Mouse (Mus musculus) MEL (cell line): ENCODE results near the gene Rbfox2. TPM values are rescaled to one million over a fixed set of nuclear protein-coding genes. Genes with fewer than 3 reads are reported as not detected.

Experiments used
- DNase-seq: peaks from one replicate; pipeline ENCODE4 v3.0.0; 2011; ENCODE audit warnings: low read depth, low spot score
- H3K27ac ChIP-seq: 2 replicates; pipeline ENCODE4 v1.5.1; 2012; ENCODE audit warnings: low read depth, mild to moderate bottlenecking, control low read depth, low read length, moderate library complexity; ENCODE audit not compliant: control insufficient read depth
- H3K27me3 ChIP-seq, 2 experiments: fragments of 150-350 bp in 1 of 2; sonication (generic) in 1 of 2; 2 replicates each; pipeline ENCODE4 v1.6.1; 2012; ENCODE audit warnings: low read length in 2 of 2, mild to moderate bottlenecking in 2 of 2, improper control_type of control experiment in 1 of 2, moderate library complexity in 1 of 2; ENCODE audit not compliant: insufficient read depth in 2 of 2, control insufficient read depth in 1 of 2
- H3K36me3 ChIP-seq, 2 experiments: 2 replicates each; pipeline ENCODE4 v1.6.1; 2012 to 2014; ENCODE audit warnings: low read length in 2 of 2, improper control_type of control experiment in 1 of 2, inconsistent platforms in 1 of 2, mild to moderate bottlenecking in 1 of 2; ENCODE audit not compliant: insufficient read depth in 2 of 2, control insufficient read depth in 1 of 2
- H3K4me1 ChIP-seq, 2 experiments: fragments of 150-350 bp in 1 of 2; sonication (generic) in 1 of 2; 2 replicates each; pipeline ENCODE4 v1.6.1; 2012; ENCODE audit warnings: low read length in 2 of 2, improper control_type of control experiment in 1 of 2, mild to moderate bottlenecking in 1 of 2; ENCODE audit not compliant: insufficient read depth in 2 of 2, control insufficient read depth in 1 of 2
- H3K4me3 ChIP-seq, 2 experiments: fragments of 150-350 bp in 1 of 2; sonication (generic) in 1 of 2; 2 replicates each; pipeline ENCODE4 v1.5.1; 2012; ENCODE audit warnings: low read depth in 2 of 2, low read length in 2 of 2, mild to moderate bottlenecking in 2 of 2, moderate library complexity in 2 of 2, control low read depth in 1 of 2, improper control_type of control experiment in 1 of 2; ENCODE audit not compliant: control insufficient read depth in 1 of 2, insufficient read depth in 1 of 2
- H3K79me2 ChIP-seq: 2 replicates; pipeline ENCODE4 v1.6.1; 2012; ENCODE audit warnings: mild to moderate bottlenecking, low read length, moderate library complexity; ENCODE audit not compliant: control insufficient read depth, poor library complexity, insufficient read depth
- H3K9ac ChIP-seq: 2 replicates; pipeline ENCODE4 v1.6.1; 2012; ENCODE audit warnings: low read depth, mild to moderate bottlenecking, control low read depth, low read length, moderate library complexity; ENCODE audit not compliant: control insufficient read depth, poor library complexity, severe bottlenecking
- H3K9me3 ChIP-seq: fragments of 150-350 bp; sonication (generic); replicated peaks from 2 replicates; pipeline ENCODE4 v1.6.1; 2012; ENCODE audit warnings: mild to moderate bottlenecking, low read length, improper control_type of control experiment, moderate library complexity; ENCODE audit not compliant: insufficient read depth
- BHLHE40 ChIP-seq: IDR thresholded peaks from 2 replicates; pipeline ENCODE4 v1.6.1; 2012; ENCODE audit warnings: low read depth, mild to moderate bottlenecking, inconsistent platforms, low read length, improper control_type of control experiment, borderline replicate concordance
- CHD1 ChIP-seq: IDR thresholded peaks from 2 replicates; pipeline ENCODE4 v1.6.1; 2012; ENCODE audit warnings: low read depth, mild to moderate bottlenecking, inconsistent platforms, low read length, improper control_type of control experiment
- CHD2 ChIP-seq: IDR thresholded peaks from 2 replicates; pipeline ENCODE4 v1.6.1; 2011; ENCODE audit warnings: low read length, improper control_type of control experiment
- CTCF ChIP-seq, 3 experiments: IDR thresholded peaks in 2 of 3; conservative IDR thresholded peaks in 1 of 3; 2 replicates each; pipeline ENCODE4 v1.5.1; 2011 to 2012; ENCODE audit warnings: low read length in 3 of 3, low read depth in 2 of 3, mild to moderate bottlenecking in 2 of 3, improper control_type of control experiment in 1 of 3, inconsistent platforms in 1 of 3, mixed read lengths in 1 of 3, moderate library complexity in 1 of 3; ENCODE audit not compliant: control insufficient read depth in 1 of 3, insufficient read depth in 1 of 3, poor library complexity in 1 of 3, severe bottlenecking in 1 of 3
- ELF1 ChIP-seq: IDR thresholded peaks from 2 replicates; pipeline ENCODE4 v1.6.1; 2014; ENCODE audit warnings: low read depth, mild to moderate bottlenecking, inconsistent platforms, low read length, improper control_type of control experiment, moderate library complexity
- EP300 ChIP-seq, 2 experiments: IDR thresholded peaks; 2 replicates each; pipeline ENCODE4 v1.6.1; 2011; ENCODE audit warnings: improper control_type of control experiment in 2 of 2, low read length in 2 of 2, low read depth in 1 of 2, mild to moderate bottlenecking in 1 of 2
- GABPA ChIP-seq: IDR thresholded peaks from 2 replicates; pipeline ENCODE4 v1.6.1; 2012; ENCODE audit warnings: low read depth, mild to moderate bottlenecking, inconsistent platforms, low read length, improper control_type of control experiment, moderate library complexity
- HCFC1 ChIP-seq: IDR thresholded peaks from 2 replicates; pipeline ENCODE4 v1.6.1; 2012; ENCODE audit warnings: low read depth, mild to moderate bottlenecking, inconsistent platforms, low read length, improper control_type of control experiment, moderate library complexity
- MAFK ChIP-seq: IDR thresholded peaks from 2 replicates; pipeline ENCODE4 v1.6.1; 2011; ENCODE audit warnings: low read depth, mild to moderate bottlenecking, low read length, improper control_type of control experiment, borderline replicate concordance
- MAX ChIP-seq: IDR thresholded peaks from 2 replicates; pipeline ENCODE4 v1.6.1; 2011; ENCODE audit warnings: low read length, improper control_type of control experiment
- MAZ ChIP-seq: IDR thresholded peaks from 2 replicates; pipeline ENCODE4 v1.6.1; 2012; ENCODE audit warnings: low read depth, mild to moderate bottlenecking, inconsistent platforms, low read length, improper control_type of control experiment
- MEF2A ChIP-seq: IDR thresholded peaks from 2 replicates; pipeline ENCODE4 v1.6.1; 2014; ENCODE audit warnings: low read depth, mild to moderate bottlenecking, inconsistent platforms, low read length, improper control_type of control experiment; ENCODE audit not compliant: poor library complexity, insufficient replicate concordance, severe bottlenecking; ENCODE audit errors: extremely low read depth
- MXI1 ChIP-seq: IDR thresholded peaks from 2 replicates; pipeline ENCODE4 v1.6.1; 2011; ENCODE audit warnings: mild to moderate bottlenecking, low read depth, low read length, improper control_type of control experiment
- MYC ChIP-seq: IDR thresholded peaks from 2 replicates; pipeline ENCODE4 v1.6.1; 2011; ENCODE audit warnings: low read depth, mild to moderate bottlenecking, low read length, improper control_type of control experiment, moderate library complexity
- POLR2A ChIP-seq, 2 experiments: IDR thresholded peaks; 2 replicates each; pipeline ENCODE4 v1.6.1; 2011 to 2012; ENCODE audit warnings: low read length in 2 of 2, mild to moderate bottlenecking in 2 of 2, control low read depth in 1 of 2, improper control_type of control experiment in 1 of 2, low read depth in 1 of 2, moderate library complexity in 1 of 2; ENCODE audit not compliant: control insufficient read depth in 1 of 2, insufficient read depth in 1 of 2, poor library complexity in 1 of 2
- POLR2AphosphoS2 ChIP-seq: IDR thresholded peaks from 2 replicates; pipeline ENCODE4 v1.6.1; 2011; ENCODE audit warnings: low read length, improper control_type of control experiment
- POLR2AphosphoS5 ChIP-seq: IDR thresholded peaks from 2 replicates; pipeline ENCODE4 v1.6.1; 2012; ENCODE audit warnings: low read depth, borderline replicate concordance, mild to moderate bottlenecking, inconsistent platforms, low read length, moderate library complexity, mixed read lengths
- RAD21 ChIP-seq: IDR thresholded peaks from 2 replicates; pipeline ENCODE4 v1.6.1; 2011; ENCODE audit warnings: mild to moderate bottlenecking, low read depth, low read length, improper control_type of control experiment
- RCOR1 ChIP-seq: IDR thresholded peaks from 2 replicates; pipeline ENCODE4 v1.6.1; 2012; ENCODE audit warnings: low read depth, mild to moderate bottlenecking, inconsistent platforms, low read length, improper control_type of control experiment
- SMC3 ChIP-seq: IDR thresholded peaks from 2 replicates; pipeline ENCODE4 v1.6.1; 2011; ENCODE audit warnings: low read depth, low read length, improper control_type of control experiment
- TBP ChIP-seq: IDR thresholded peaks from 2 replicates; pipeline ENCODE4 v1.8.0; 2011; ENCODE audit warnings: low read depth, low read length, improper control_type of control experiment
- TCF12 ChIP-seq: IDR thresholded peaks from 2 replicates; pipeline ENCODE4 v1.6.1; 2014; ENCODE audit warnings: low read depth, mild to moderate bottlenecking, inconsistent platforms, low read length, improper control_type of control experiment, moderate library complexity
- UBTF ChIP-seq: IDR thresholded peaks from 2 replicates; pipeline ENCODE4 v1.6.1; 2012; ENCODE audit warnings: low read depth, mild to moderate bottlenecking, inconsistent platforms, low read length, improper control_type of control experiment, moderate library complexity, borderline replicate concordance; ENCODE audit not compliant: insufficient read depth
- USF1 ChIP-seq: IDR thresholded peaks from 2 replicates; pipeline ENCODE4 v1.6.1; 2014; ENCODE audit warnings: low read depth, mild to moderate bottlenecking, inconsistent platforms, low read length, improper control_type of control experiment, moderate library complexity
- USF2 ChIP-seq, 2 experiments: IDR thresholded peaks; 2 replicates each; pipeline ENCODE4 v1.6.1; 2011 to 2012; ENCODE audit warnings: improper control_type of control experiment in 2 of 2, low read length in 2 of 2, borderline replicate concordance in 1 of 2, inconsistent platforms in 1 of 2, low read depth in 1 of 2, mild to moderate bottlenecking in 1 of 2; ENCODE audit not compliant: insufficient read depth in 1 of 2
- ZC3H11A ChIP-seq: IDR thresholded peaks from 2 replicates; pipeline ENCODE4 v1.6.1; 2012; ENCODE audit warnings: low read depth, mild to moderate bottlenecking, inconsistent platforms, low read length, improper control_type of control experiment
- ZKSCAN1 ChIP-seq: IDR thresholded peaks from 2 replicates; pipeline ENCODE4 v1.6.1; 2012; ENCODE audit warnings: low read depth, mild to moderate bottlenecking, inconsistent platforms, low read length, improper control_type of control experiment, moderate library complexity
- ZMIZ1 ChIP-seq: IDR thresholded peaks from 2 replicates; pipeline ENCODE4 v1.6.1; 2012; ENCODE audit warnings: low read depth, mild to moderate bottlenecking, inconsistent platforms, low read length, improper control_type of control experiment, moderate library complexity
- ZNF384 ChIP-seq: IDR thresholded peaks from 2 replicates; pipeline ENCODE4 v1.6.1; 2012; ENCODE audit warnings: low read depth, mild to moderate bottlenecking, inconsistent platforms, low read length, improper control_type of control experiment
- polyA plus RNA-seq, 2 experiments: library from polyadenylated mRNA; stranded (reverse) in 1 of 2; unstranded in 1 of 2; fragments of >175 nt in 1 of 2; fragments of >200 nt in 1 of 2; gene quantifications; 2 replicates each; pipeline versions ENCODE4 v1.2.1 to v1.2.4; 2012; ENCODE audit warnings: low replicate concordance in 2 of 2, low read depth in 1 of 2; ENCODE audit not compliant: insufficient read length in 2 of 2, insufficient read depth in 1 of 2, missing spikeins in 1 of 2
- total RNA-seq: library from RNA; depleted of rRNA; stranded (reverse); fragments of 300-350 nt; gene quantifications from 2 replicates; pipeline ENCODE4 v1.2.3, GENCODE M21; 2012

Gene Rbfox2
- total and polyA plus RNA-seq, 3 experiments = 3.4 to 6.0 TPM; not detected in 1

DNA sequence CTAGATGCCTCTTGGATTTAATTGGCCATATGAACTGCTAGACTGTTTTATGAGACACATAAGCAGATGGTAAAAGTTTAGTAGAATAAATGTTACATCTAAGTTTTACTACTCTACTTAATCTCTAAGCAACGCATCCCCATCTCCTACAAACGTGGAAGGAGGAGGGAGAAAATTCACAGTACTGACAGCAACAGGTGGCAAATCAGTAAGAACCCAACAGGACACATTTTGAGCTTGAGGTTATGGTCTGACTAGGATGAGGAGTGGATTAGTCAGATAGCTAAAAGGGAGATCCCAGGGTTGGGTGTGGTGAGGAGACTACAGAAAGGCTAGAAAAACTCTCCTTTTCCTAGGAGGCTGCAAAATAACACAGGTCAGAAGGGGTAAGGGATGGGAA, 179.1 kb downstream of the Rbfox2 start:
- no peak for DNase-seq
- Histone ChIP-seq H3K79me2 (no peaks in the 10 kb centered on the region), H3K27ac (no peak overlapping the region), H3K36me3 (no peaks in the 10 kb centered on the region), H3K4me3 (no peak overlapping the region)
- no peak for TF ChIP-seq ZC3H11A
- TF ChIP-seq ZMIZ1 = no peak
- no peak for TF ChIP-seq BHLHE40
- no peak for TF ChIP-seq GABPA
- no peak for TF ChIP-seq TBP
- no peak for TF ChIP-seq TCF12
- TF ChIP-seq MAFK = no peak
- TF ChIP-seq USF2 (IDR thresholded peaks at IDR 0.05; ENCODE audit: borderline replicate concordance in 1 of 2, insufficient read depth in 1 of 2, low read depth in 1 of 2, low read length in 2 of 2) = no peak
- TF ChIP-seq SMC3 = no peak
- TF ChIP-seq HCFC1 = no peak
- TF ChIP-seq POLR2AphosphoS2 = no peak
- no peak for TF ChIP-seq RCOR1
- no peak for TF ChIP-seq MAX
- no peak for TF ChIP-seq UBTF
- TF ChIP-seq POLR2AphosphoS5 = no peak
- TF ChIP-seq MXI1 = no peak
- TF ChIP-seq MAZ = no peak
- TF ChIP-seq, all 39 proteins: peak for 0
- Histone ChIP-seq H3K4me1 (no peaks in the 10 kb centered on the region), H3K27me3 (no peaks in the 10 kb centered on the region), H3K9ac (no peak overlapping the region), H3K9me3 (no peaks in the 10 kb centered on the region)

DNA sequence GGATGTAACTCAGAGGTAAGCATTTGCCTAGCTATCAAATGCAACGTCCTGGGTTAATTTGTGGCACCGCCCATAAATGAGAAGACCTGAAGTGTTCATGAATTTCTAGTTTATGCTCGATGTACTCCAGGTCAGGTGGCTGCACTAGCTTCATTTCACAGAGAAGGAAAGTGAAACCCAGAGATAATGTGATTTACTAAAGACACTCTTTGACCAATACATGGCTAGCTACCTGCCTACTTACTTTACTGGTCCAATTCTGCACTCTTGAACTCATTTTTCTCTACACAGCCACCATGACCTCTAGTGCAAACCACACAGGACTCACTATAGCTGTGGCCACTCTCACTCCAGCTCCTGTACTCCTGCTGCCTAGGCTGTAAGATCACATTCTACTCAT, 180.1 kb downstream of the Rbfox2 start:
- Histone ChIP-seq H3K79me2 (no peaks in the 10 kb centered on the region), H3K36me3 (no peaks in the 10 kb centered on the region), H3K27me3 (no peaks in the 10 kb centered on the region), H3K4me1 (no peaks in the 10 kb centered on the region), H3K9me3 (no peaks in the 10 kb centered on the region)
- no peak for DNase-seq
- no peak for TF ChIP-seq RCOR1
- no peak for TF ChIP-seq ZNF384
- TF ChIP-seq MEF2A = no peak
- no peak for TF ChIP-seq CHD2
- TF ChIP-seq ZC3H11A = no peak
- no peak for TF ChIP-seq EP300 (IDR thresholded peaks at IDR 0.05; ENCODE audit: low read depth in 1 of 2, low read length in 2 of 2)
- no peak for TF ChIP-seq ELF1
- no peak for TF ChIP-seq CHD1
- TF ChIP-seq ZKSCAN1 = no peak
- no peak for TF ChIP-seq USF1
- TF ChIP-seq UBTF = no peak
- no peak for TF ChIP-seq BHLHE40
- TF ChIP-seq CTCF (IDR thresholded peaks at IDR 0.05 in 2 of 3, conservative IDR thresholded peaks at IDR 0.05 in 1 of 3; ENCODE audit: control insufficient read depth in 1 of 3, insufficient read depth in 1 of 3, low read depth in 2 of 3, low read length in 3 of 3, poor library complexity in 1 of 3, severe bottlenecking in 1 of 3) = no peak
- TF ChIP-seq POLR2A (IDR thresholded peaks at IDR 0.05; ENCODE audit: control insufficient read depth in 1 of 2, insufficient read depth in 1 of 2, low read depth in 1 of 2, low read length in 2 of 2, poor library complexity in 1 of 2) = no peak
- no peak for TF ChIP-seq RAD21
- no peak for TF ChIP-seq GABPA
- TF ChIP-seq USF2 (IDR thresholded peaks at IDR 0.05; ENCODE audit: borderline replicate concordance in 1 of 2, insufficient read depth in 1 of 2, low read depth in 1 of 2, low read length in 2 of 2) = no peak
- TF ChIP-seq MYC = no peak
- TF ChIP-seq, all 39 proteins: peak for 0
- H3K9ac ChIP-seq = no peak overlapping the region
- H3K4me3 ChIP-seq = no peak overlapping the region
- H3K27ac ChIP-seq = no peak overlapping the region
